Mouse (Mus musculus) heart, embryonic 10.5 days (tissue): ENCODE measurements at regions not wholly inside any gene's neighbourhood (a gene's known extent, or its start where the extent isn't known, plus 50 kb on each side); places are given as distances from the start of the nearest gene placed in this dataset.
A peak's percentile ranks its signal among the peaks of the same experiment; 100 is the strongest.

Experiments used
- DNase-seq: peaks from one replicate; pipeline ENCODE4 v3.0.0-alpha.2; 2017; ENCODE audit warnings: low spot score
- H3K27ac ChIP-seq: fragments of 300-500 bp; sonication (generic); 2 replicates; pipeline ENCODE4 v1.5.1; 2016; ENCODE audit warnings: mild to moderate bottlenecking
- H3K27me3 ChIP-seq: fragments of 300-500 bp; sonication (generic); 2 replicates; pipeline ENCODE4 v1.6.1; 2016; ENCODE audit warnings: mild to moderate bottlenecking; ENCODE audit not compliant: poor library complexity, insufficient read depth, severe bottlenecking
- H3K36me3 ChIP-seq: fragments of 300-500 bp; sonication (generic); 2 replicates; pipeline ENCODE4 v1.6.1; 2016; ENCODE audit warnings: mild to moderate bottlenecking, moderate library complexity
- H3K4me1 ChIP-seq: fragments of 300-500 bp; sonication (generic); 2 replicates; pipeline ENCODE4 v1.6.1; 2016; ENCODE audit warnings: mild to moderate bottlenecking
- H3K4me3 ChIP-seq: fragments of 300-500 bp; sonication (generic); 2 replicates; pipeline ENCODE4 v1.5.1; 2016; ENCODE audit warnings: mild to moderate bottlenecking, moderate library complexity
- H3K9me3 ChIP-seq: fragments of 300-500 bp; sonication (generic); 2 replicates; pipeline ENCODE4 v1.6.1; 2016; ENCODE audit warnings: mild to moderate bottlenecking, moderate library complexity
- WGBS: fragments of 180-500 bp; shearing (Covaris S2); methylation state at CpG from one replicate; pipeline ENCODE4 v1.1.7; 2016; 5-methylcytosine and 5-hydroxymethylcytosine counted together

DNA sequence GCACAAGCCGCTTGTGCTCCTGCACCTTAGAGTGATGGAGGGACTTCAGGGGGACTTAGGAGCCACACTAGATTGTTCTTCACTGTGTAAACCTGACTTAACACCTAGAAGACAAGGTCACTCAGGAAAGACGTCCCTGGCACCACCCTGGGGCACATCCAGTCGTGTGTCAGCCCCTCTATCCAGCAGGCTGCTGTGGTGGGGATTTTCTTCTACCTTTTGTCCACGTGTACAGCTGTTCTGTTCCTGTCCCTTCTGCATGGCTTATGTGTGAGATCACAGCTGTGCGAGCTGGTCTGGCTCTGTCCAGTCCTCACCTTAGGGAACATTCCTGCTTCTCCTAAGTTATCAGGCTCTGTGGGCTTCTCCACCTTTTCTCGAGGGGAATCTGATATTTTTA, 286.0 kb upstream of the Id2 start:
- no peaks in the 10 kb centered on the region for H3K27me3 ChIP-seq
- H3K27ac ChIP-seq: no peak overlapping the region
- WGBS: 66% methylated on average over 6 of the region's 6 CpGs
- H3K9me3 ChIP-seq: no peaks in the 10 kb centered on the region
- H3K36me3 ChIP-seq: no peaks in the 10 kb centered on the region
- H3K4me3 ChIP-seq: no peak overlapping the region
- H3K4me1 ChIP-seq: 0 out of 2 replicates have a peak, but pooled peaks cover 7% of the 10 kb centered on the region
- DNase-seq: no peak

DNA sequence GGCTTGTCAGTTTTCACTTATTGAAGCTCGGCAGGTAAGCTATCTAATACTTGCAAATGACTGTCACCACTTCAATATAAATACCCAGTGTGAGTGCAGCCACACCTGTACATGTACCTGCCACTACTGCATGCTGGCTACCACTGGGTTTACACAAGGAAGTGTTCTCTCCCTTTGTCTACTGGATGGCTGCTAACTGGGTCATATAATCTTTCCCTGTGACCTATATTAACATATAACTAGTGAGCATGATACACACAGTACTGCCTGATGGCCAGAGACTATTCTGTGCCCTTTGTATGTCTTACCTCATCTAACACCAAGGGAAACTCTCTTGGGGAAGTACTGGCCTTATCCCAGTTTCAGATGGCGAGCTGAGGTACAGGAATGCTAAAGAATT, 285.5 kb upstream of the Id2 start:
- no peak overlapping the region for H3K4me3 ChIP-seq
- no peak overlapping the region for H3K27ac ChIP-seq
- H3K9me3 ChIP-seq: no peaks in the 10 kb centered on the region
- 0 out of 2 replicates have a peak, but pooled peaks cover 4% of the 10 kb centered on the region for H3K4me1 ChIP-seq
- WGBS: 75% methylated on average over 2 of the region's 2 CpGs
- H3K36me3 ChIP-seq: no peaks in the 10 kb centered on the region
- no peak for DNase-seq
- H3K27me3 ChIP-seq: no peaks in the 10 kb centered on the region

GRCm38 (mm10) chr12:25381619-25382018, 284.7 kb upstream of the Id2 start:
- Histone ChIP-seq H3K27ac (no peak overlapping the region), H3K4me3 (no peak overlapping the region), H3K4me1 (0 out of 2 replicates have a peak, but pooled peaks cover 4% of the 10 kb centered on the region), H3K9me3 (no peaks in the 10 kb centered on the region), H3K27me3 (no peaks in the 10 kb centered on the region), H3K36me3 (no peaks in the 10 kb centered on the region)
- WGBS: 39% methylated on average over 4 of the region's 4 CpGs
- no peak for DNase-seq

- WGBS: 94% methylated on average over 3 of the region's 3 CpGs
- no peak for DNase-seq
- H3K27me3 ChIP-seq: no peaks in the 10 kb centered on the region
- 0 out of 2 replicates have a peak, but pooled peaks cover 4% of the 10 kb centered on the region for H3K4me1 ChIP-seq
- H3K4me3 ChIP-seq: no peak overlapping the region
- H3K27ac ChIP-seq: no peak overlapping the region
- no peaks in the 10 kb centered on the region for H3K36me3 ChIP-seq
- H3K9me3 ChIP-seq: no peaks in the 10 kb centered on the region
Measured at GRCm38 (mm10) chr12:25379996-25380395, 283.1 kb upstream of the Id2 start.

GRCm38 (mm10) chr12:25379016-25379415, 282.1 kb upstream of the Id2 start:
- 80% methylated on average over 9 of the region's 9 CpGs for WGBS
- Histone ChIP-seq H3K27me3 (no peaks in the 10 kb centered on the region), H3K9me3 (no peaks in the 10 kb centered on the region), H3K4me1 (0 out of 2 replicates have a peak, but pooled peaks cover 4% of the 10 kb centered on the region), H3K4me3 (no peak overlapping the region), H3K27ac (no peak overlapping the region), H3K36me3 (no peaks in the 10 kb centered on the region)
- DNase-seq: no peak

GRCm38 (mm10) chr12:25378036-25378645, 281.2 kb upstream of the Id2 start:
- H3K36me3 ChIP-seq: no peaks in the 10 kb centered on the region
- H3K4me3 ChIP-seq: no peak overlapping the region
- 0 out of 2 replicates have a peak, but pooled peaks cover 3% of the 10 kb centered on the region for H3K4me1 ChIP-seq
- DNase-seq: no peak
- no peak overlapping the region for H3K27ac ChIP-seq
- 72% methylated on average over 6 of the region's 6 CpGs for WGBS
- H3K27me3 ChIP-seq: no peaks in the 10 kb centered on the region
- no peaks in the 10 kb centered on the region for H3K9me3 ChIP-seq

GRCm38 (mm10) chr12:25376451-25376850, 279.5 kb upstream of the Id2 start:
- no peak for DNase-seq
- H3K27ac ChIP-seq: no peak overlapping the region
- H3K27me3 ChIP-seq: no peaks in the 10 kb centered on the region
- H3K4me1 ChIP-seq: no peaks in the 10 kb centered on the region
- 78% methylated on average over 8 of the region's 8 CpGs for WGBS
- no peaks in the 10 kb centered on the region for H3K9me3 ChIP-seq
- no peaks in the 10 kb centered on the region for H3K36me3 ChIP-seq
- H3K4me3 ChIP-seq: no peak overlapping the region

GRCm38 (mm10) chr12:25367541-25367940, 270.6 kb upstream of the Id2 start:
- H3K27ac ChIP-seq: no peak overlapping the region
- no peaks in the 10 kb centered on the region for H3K36me3 ChIP-seq
- 73% methylated on average over 1 of the region's 1 CpGs for WGBS
- H3K4me1 ChIP-seq: 0 out of 2 replicates have a peak, but pooled peaks cover 3% of the 10 kb centered on the region
- H3K4me3 ChIP-seq: no peak overlapping the region
- H3K9me3 ChIP-seq: no peaks in the 10 kb centered on the region
- no peak for DNase-seq
- H3K27me3 ChIP-seq: no peaks in the 10 kb centered on the region

DNA sequence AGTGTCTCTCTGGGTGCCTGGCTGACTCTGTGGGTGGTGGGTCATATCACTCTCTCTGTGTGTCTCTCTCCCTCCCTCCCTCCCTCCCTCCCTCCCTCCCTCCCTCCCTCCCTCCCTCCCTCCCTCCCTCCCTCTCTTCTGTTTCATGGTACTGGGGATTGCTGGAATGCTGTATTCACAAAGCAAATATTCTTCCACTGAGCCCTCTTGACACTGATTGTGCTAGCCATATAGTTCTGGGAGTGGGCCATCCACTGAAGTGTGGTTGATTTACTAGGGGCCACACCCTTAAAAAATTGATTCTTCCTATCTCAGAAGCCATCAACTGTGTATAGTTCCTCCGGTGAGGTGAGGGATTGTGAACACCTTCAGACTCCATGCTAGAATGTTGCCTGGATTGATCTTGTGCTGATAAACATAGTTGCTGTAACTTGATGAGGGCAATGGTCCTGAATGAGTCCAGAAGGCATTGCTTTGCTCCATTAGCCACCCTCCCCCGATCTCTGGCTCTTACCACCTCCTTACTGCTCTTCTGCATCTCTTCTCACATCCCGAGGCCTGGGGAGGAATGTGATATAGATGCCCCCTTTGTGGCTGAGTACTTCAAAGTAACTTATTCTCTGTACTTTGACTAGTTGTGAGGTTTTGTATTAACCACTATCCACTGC, 268.8 kb upstream of the Id2 start:
- Histone ChIP-seq H3K27ac (no peak overlapping the region), H3K4me1 (0 out of 2 replicates have a peak, but pooled peaks cover 3% of the 10 kb centered on the region), H3K36me3 (no peaks in the 10 kb centered on the region), H3K4me3 (no peak overlapping the region), H3K9me3 (no peaks in the 10 kb centered on the region), H3K27me3 (no peaks in the 10 kb centered on the region)
- WGBS: 47% methylated on average over 3 of the region's 3 CpGs
- DNase-seq: no peak

GRCm38 (mm10) chr12:25364966-25365568, 268.1 kb upstream of the Id2 start:
- H3K36me3 ChIP-seq: no peaks in the 10 kb centered on the region
- no peaks in the 10 kb centered on the region for H3K9me3 ChIP-seq
- H3K27me3 ChIP-seq: no peaks in the 10 kb centered on the region
- H3K4me3 ChIP-seq: no peak overlapping the region
- WGBS: 46% methylated on average over 7 of the region's 7 CpGs
- H3K4me1 ChIP-seq: 0 out of 2 replicates have a peak, but pooled peaks cover 3% of the 10 kb centered on the region
- no peak for DNase-seq
- 0 out of 2 replicates have a peak overlapping the region, but pooled peaks have one; percentile 16 for H3K27ac ChIP-seq

- H3K9me3 ChIP-seq: no peaks in the 10 kb centered on the region
- H3K27me3 ChIP-seq: no peaks in the 10 kb centered on the region
- no peak overlapping the region for H3K4me3 ChIP-seq
- no peak overlapping the region for H3K27ac ChIP-seq
- 0 out of 2 replicates have a peak, but pooled peaks cover 3% of the 10 kb centered on the region for H3K4me1 ChIP-seq
- no peak for DNase-seq
- 83% methylated on average over 9 of the region's 9 CpGs for WGBS
- no peaks in the 10 kb centered on the region for H3K36me3 ChIP-seq
Measured at GRCm38 (mm10) chr12:25363839-25364238, 266.9 kb upstream of the Id2 start.

DNA sequence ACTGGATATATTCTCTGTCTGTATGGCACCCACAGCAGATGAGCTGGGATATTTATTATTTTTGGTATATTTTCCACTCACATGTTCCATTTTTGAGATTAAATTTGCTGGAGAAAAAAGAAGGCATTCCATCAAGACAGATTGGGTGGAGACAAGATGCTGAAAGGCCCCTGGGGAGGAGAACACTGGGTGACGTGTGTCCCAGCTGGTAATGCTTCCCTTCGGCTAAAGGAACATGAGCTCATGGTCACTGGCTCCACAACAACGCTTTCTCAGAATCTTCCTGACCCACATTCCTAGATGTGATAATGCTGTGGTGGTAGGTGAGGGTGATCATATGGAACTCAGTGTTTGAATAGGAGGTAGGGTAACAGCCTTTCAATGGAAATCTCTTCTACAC, 266.4 kb upstream of the Id2 start:
- Histone ChIP-seq H3K27me3 (no peaks in the 10 kb centered on the region), H3K36me3 (no peaks in the 10 kb centered on the region), H3K4me3 (no peak overlapping the region), H3K9me3 (no peaks in the 10 kb centered on the region), H3K4me1 (0 out of 2 replicates have a peak, but pooled peaks cover 3% of the 10 kb centered on the region), H3K27ac (no peak overlapping the region)
- WGBS: 72% methylated on average over 3 of the region's 3 CpGs
- DNase-seq: no peak

DNA sequence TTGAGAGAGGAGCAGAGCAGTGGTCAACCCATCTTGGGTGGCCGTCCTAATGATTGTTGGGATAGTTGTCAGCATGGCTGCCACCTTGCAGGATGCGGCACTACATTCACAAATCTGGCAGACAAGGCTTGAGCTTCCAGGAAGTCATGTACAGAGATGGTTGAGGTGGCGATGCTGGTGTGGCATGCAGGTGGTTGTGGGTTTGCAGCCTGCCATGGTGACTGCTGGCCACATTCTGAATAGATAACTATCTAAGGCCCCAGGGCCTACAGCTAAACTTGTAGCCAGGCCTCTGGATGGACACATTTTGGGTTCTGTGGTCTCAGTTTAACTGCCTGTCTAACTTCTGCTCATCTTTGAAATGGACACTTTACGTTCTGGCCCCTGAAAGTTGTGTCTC, 265.8 kb upstream of the Id2 start:
- no peak overlapping the region for H3K27ac ChIP-seq
- 90% methylated on average over 4 of the region's 4 CpGs for WGBS
- no peak for DNase-seq
- H3K27me3 ChIP-seq: no peaks in the 10 kb centered on the region
- no peaks in the 10 kb centered on the region for H3K9me3 ChIP-seq
- H3K4me3 ChIP-seq: no peak overlapping the region
- no peaks in the 10 kb centered on the region for H3K36me3 ChIP-seq
- H3K4me1 ChIP-seq: 0 out of 2 replicates have a peak, but pooled peaks cover 3% of the 10 kb centered on the region
